Mouse (Mus musculus): ENCODE data around the gene Creb3. TPM values are rescaled to one million over a fixed set of nuclear protein-coding genes. Genes with fewer than 3 reads are reported as not detected.

Gene Creb3
- polyA plus RNA-seq, 1 experiment, result 24.4 TPM

GRCm38 (mm10) chr4:43533270-43533669 lies 28.9 kb upstream of the Creb3 start:
- H3K4me1 ChIP-seq (ENCODE audit: control insufficient read depth, insufficient read depth, low read length), result peaks cover 3% of the 10 kb centered on the region
- no peak overlapping the region for H3K4me3 ChIP-seq (ENCODE audit: low read depth, low read length)
- no peak overlapping the region for H3K27ac ChIP-seq (ENCODE audit: insufficient read depth, low read length)
- H3K27me3 ChIP-seq (ENCODE audit: control insufficient read depth, insufficient read depth, low read length, poor library complexity, severe bottlenecking), result no peaks in the 10 kb centered on the region
- no peak for TF ChIP-seq POLR2A (IDR thresholded peaks at IDR 0.05; ENCODE audit: insufficient read depth, low read length)
- no peak for TF ChIP-seq EP300 (IDR thresholded peaks at IDR 0.05; ENCODE audit: insufficient read depth, low read depth, low read length)
- TF ChIP-seq CTCF (IDR thresholded peaks at IDR 0.05; ENCODE audit: low read depth, low read length), result no peak
- peaks cover 41% of the 10 kb centered on the region for H3K36me3 ChIP-seq (ENCODE audit: control insufficient read depth, insufficient read depth, low read length, poor library complexity, severe bottlenecking)
- H3K9me3 ChIP-seq (replicated peaks; ENCODE audit: control insufficient read depth, insufficient read depth, low read length, poor library complexity, severe bottlenecking), result no peaks in the 10 kb centered on the region
- H3K9ac ChIP-seq (ENCODE audit: low read depth, poor library complexity, severe bottlenecking), result no peak overlapping the region

- Histone ChIP-seq H3K36me3 (ENCODE audit: control insufficient read depth, insufficient read depth, low read length, poor library complexity, severe bottlenecking) (peaks cover 64% of the 10 kb centered on the region), H3K9ac (ENCODE audit: low read depth, poor library complexity, severe bottlenecking) (no peak overlapping the region), H3K27ac (ENCODE audit: insufficient read depth, low read length) (no peak overlapping the region), H3K4me3 (ENCODE audit: low read depth, low read length) (no peak overlapping the region), H3K9me3 (replicated peaks; ENCODE audit: control insufficient read depth, insufficient read depth, low read length, poor library complexity, severe bottlenecking) (peaks cover 10% of the 10 kb centered on the region), H3K27me3 (ENCODE audit: control insufficient read depth, insufficient read depth, low read length, poor library complexity, severe bottlenecking) (no peaks in the 10 kb centered on the region), H3K4me1 (ENCODE audit: control insufficient read depth, insufficient read depth, low read length) (peaks cover 3% of the 10 kb centered on the region)
- TF ChIP-seq CTCF (IDR thresholded peaks at IDR 0.05; ENCODE audit: low read depth, low read length) (no peak), POLR2A (IDR thresholded peaks at IDR 0.05; ENCODE audit: insufficient read depth, low read length) (no peak), EP300 (IDR thresholded peaks at IDR 0.05; ENCODE audit: insufficient read depth, low read depth, low read length) (no peak)
Observed at GRCm38 (mm10) chr4:43535628-43536027, 26.5 kb upstream of the Creb3 start.

GRCm38 (mm10) chr4:43536031-43536430 lies 26.1 kb upstream of the Creb3 start:
- peaks cover 14% of the 10 kb centered on the region for H3K9me3 ChIP-seq (replicated peaks; ENCODE audit: control insufficient read depth, insufficient read depth, low read length, poor library complexity, severe bottlenecking)
- H3K4me3 ChIP-seq (ENCODE audit: low read depth, low read length), result no peak overlapping the region
- H3K27me3 ChIP-seq (ENCODE audit: control insufficient read depth, insufficient read depth, low read length, poor library complexity, severe bottlenecking), result no peaks in the 10 kb centered on the region
- H3K27ac ChIP-seq (ENCODE audit: insufficient read depth, low read length), result no peak overlapping the region
- H3K36me3 ChIP-seq (ENCODE audit: control insufficient read depth, insufficient read depth, low read length, poor library complexity, severe bottlenecking), result peaks cover 64% of the 10 kb centered on the region
- no peak for TF ChIP-seq POLR2A (IDR thresholded peaks at IDR 0.05; ENCODE audit: insufficient read depth, low read length)
- TF ChIP-seq EP300 (IDR thresholded peaks at IDR 0.05; ENCODE audit: insufficient read depth, low read depth, low read length), result no peak
- H3K4me1 ChIP-seq (ENCODE audit: control insufficient read depth, insufficient read depth, low read length), result peaks cover 3% of the 10 kb centered on the region
- H3K9ac ChIP-seq (ENCODE audit: low read depth, poor library complexity, severe bottlenecking), result no peak overlapping the region

- no peaks in the 10 kb centered on the region for H3K27me3 ChIP-seq (ENCODE audit: control insufficient read depth, insufficient read depth, low read length, poor library complexity, severe bottlenecking)
- H3K36me3 ChIP-seq (ENCODE audit: control insufficient read depth, insufficient read depth, low read length, poor library complexity, severe bottlenecking), result peaks cover 83% of the 10 kb centered on the region
- no peaks in the 10 kb centered on the region for H3K4me1 ChIP-seq (ENCODE audit: control insufficient read depth, insufficient read depth, low read length)
- H3K9ac ChIP-seq (ENCODE audit: low read depth, poor library complexity, severe bottlenecking), result no peak overlapping the region
- TF ChIP-seq CTCF (IDR thresholded peaks at IDR 0.05; ENCODE audit: low read depth, low read length), result no peak
- TF ChIP-seq POLR2A (IDR thresholded peaks at IDR 0.05; ENCODE audit: insufficient read depth, low read length), result no peak
- TF ChIP-seq EP300 (IDR thresholded peaks at IDR 0.05; ENCODE audit: insufficient read depth, low read depth, low read length), result no peak
- H3K9me3 ChIP-seq (replicated peaks; ENCODE audit: control insufficient read depth, insufficient read depth, low read length, poor library complexity, severe bottlenecking), result peaks cover 43% of the 10 kb centered on the region
- no peak overlapping the region for H3K4me3 ChIP-seq (ENCODE audit: low read depth, low read length)
- H3K27ac ChIP-seq (ENCODE audit: insufficient read depth, low read length), result no peak overlapping the region
Observed at GRCm38 (mm10) chr4:43542044-43542443, 20.1 kb upstream of the Creb3 start.

GRCm38 (mm10) chr4:43546375-43547047 lies 15.6 kb upstream of the Creb3 start:
- Histone ChIP-seq H3K27me3 (ENCODE audit: control insufficient read depth, insufficient read depth, low read length, poor library complexity, severe bottlenecking) (no peaks in the 10 kb centered on the region), H3K9ac (ENCODE audit: low read depth, poor library complexity, severe bottlenecking) (no peak overlapping the region), H3K27ac (ENCODE audit: insufficient read depth, low read length) (no peak overlapping the region), H3K9me3 (replicated peaks; ENCODE audit: control insufficient read depth, insufficient read depth, low read length, poor library complexity, severe bottlenecking) (peaks cover 25% of the 10 kb centered on the region), H3K36me3 (ENCODE audit: control insufficient read depth, insufficient read depth, low read length, poor library complexity, severe bottlenecking) (peaks cover 70% of the 10 kb centered on the region), H3K4me3 (ENCODE audit: low read depth, low read length) (no peak overlapping the region), H3K4me1 (ENCODE audit: control insufficient read depth, insufficient read depth, low read length) (no peaks in the 10 kb centered on the region)
- TF ChIP-seq POLR2A (IDR thresholded peaks at IDR 0.05; ENCODE audit: insufficient read depth, low read length), result no peak
- TF ChIP-seq CTCF (IDR thresholded peaks at IDR 0.05; ENCODE audit: low read depth, low read length), result no peak
- no peak for TF ChIP-seq EP300 (IDR thresholded peaks at IDR 0.05; ENCODE audit: insufficient read depth, low read depth, low read length)

- H3K36me3 ChIP-seq (ENCODE audit: control insufficient read depth, insufficient read depth, low read length, poor library complexity, severe bottlenecking), result peaks cover 66% of the 10 kb centered on the region
- no peaks in the 10 kb centered on the region for H3K4me1 ChIP-seq (ENCODE audit: control insufficient read depth, insufficient read depth, low read length)
- no peaks in the 10 kb centered on the region for H3K27me3 ChIP-seq (ENCODE audit: control insufficient read depth, insufficient read depth, low read length, poor library complexity, severe bottlenecking)
- H3K9ac ChIP-seq (ENCODE audit: low read depth, poor library complexity, severe bottlenecking), result no peak overlapping the region
- H3K27ac ChIP-seq (ENCODE audit: insufficient read depth, low read length), result no peak overlapping the region
- H3K9me3 ChIP-seq (replicated peaks; ENCODE audit: control insufficient read depth, insufficient read depth, low read length, poor library complexity, severe bottlenecking), result peaks cover 18% of the 10 kb centered on the region
- TF ChIP-seq EP300 (IDR thresholded peaks at IDR 0.05; ENCODE audit: insufficient read depth, low read depth, low read length) (no peak), CTCF (IDR thresholded peaks at IDR 0.05; ENCODE audit: low read depth, low read length) (no peak), POLR2A (IDR thresholded peaks at IDR 0.05; ENCODE audit: insufficient read depth, low read length) (no peak)
- no peak overlapping the region for H3K4me3 ChIP-seq (ENCODE audit: low read depth, low read length)
Observed at GRCm38 (mm10) chr4:43547160-43547559, 15.0 kb upstream of the Creb3 start.

All from ES-Bruce4 (cell line).